16 mouse cellular contexts compared by ENCODE assay signal in genomic region chr13:52310954-52311353, GRCm38 (mm10).
"Had no signal": no experiment of that assay in that cellular context is flagged by ENCODE, and none has a peak within 500 bp of the region (broad histone marks: within the 10 kb centered on the region; RNA-seq: fewer than 3 reads in every experiment).

No protein-coding gene starts in this region.

- H3K9ac ChIP-seq: lung, embryonic 15.5 days; midbrain, embryonic 13.5 days; midbrain, embryonic 15.5 days; neural tube, embryonic 12.5 days; stomach, embryonic 15.5 days had no signal

- H3K4me3 ChIP-seq: lung, embryonic 15.5 days; megakaryocyte, embryonic 14.5 days; midbrain, embryonic 13.5 days; midbrain, embryonic 15.5 days; neural tube, embryonic 12.5 days; stomach, embryonic 15.5 days had no signal

- H3K4me2 ChIP-seq: lung, embryonic 15.5 days; midbrain, embryonic 11.5 days; midbrain, embryonic 13.5 days; midbrain, embryonic 15.5 days; neural tube, embryonic 12.5 days; stomach, embryonic 15.5 days had no signal

- H3K9me3 ChIP-seq: lung, embryonic 15.5 days; midbrain, embryonic 13.5 days; midbrain, embryonic 15.5 days; neural tube, embryonic 12.5 days; stomach, embryonic 15.5 days had no signal

- H3K4me1 ChIP-seq: lung, embryonic 15.5 days; midbrain, embryonic 15.5 days; neural tube, embryonic 12.5 days; stomach, embryonic 15.5 days had no signal

- H3K36me3 ChIP-seq: lung, embryonic 15.5 days; midbrain, embryonic 13.5 days; midbrain, embryonic 15.5 days; neural tube, embryonic 12.5 days; stomach, embryonic 15.5 days had no signal

- H3K27ac ChIP-seq: lung, embryonic 15.5 days; macrophage; midbrain, embryonic 13.5 days; midbrain, embryonic 15.5 days; neural tube, embryonic 12.5 days; stomach, embryonic 15.5 days; stomach, postnatal 0 days had no signal

- H3K27me3 ChIP-seq: lung, embryonic 15.5 days; midbrain, embryonic 15.5 days; neural tube, embryonic 12.5 days; stomach, embryonic 15.5 days had no signal

- DNase-seq: lung, adult 2 months; lung, postnatal 14 days; lung, postnatal 36 days; right cerebral cortex, postnatal 14 days; thymus, adult 2 months; thymus, postnatal 25 days had no signal

- ATAC-seq: lung, postnatal 0 days; midbrain, embryonic 13.5 days; midbrain, embryonic 15.5 days had no signal
